8 mouse cellular contexts compared by ENCODE assay signal in the genomic region with DNA sequence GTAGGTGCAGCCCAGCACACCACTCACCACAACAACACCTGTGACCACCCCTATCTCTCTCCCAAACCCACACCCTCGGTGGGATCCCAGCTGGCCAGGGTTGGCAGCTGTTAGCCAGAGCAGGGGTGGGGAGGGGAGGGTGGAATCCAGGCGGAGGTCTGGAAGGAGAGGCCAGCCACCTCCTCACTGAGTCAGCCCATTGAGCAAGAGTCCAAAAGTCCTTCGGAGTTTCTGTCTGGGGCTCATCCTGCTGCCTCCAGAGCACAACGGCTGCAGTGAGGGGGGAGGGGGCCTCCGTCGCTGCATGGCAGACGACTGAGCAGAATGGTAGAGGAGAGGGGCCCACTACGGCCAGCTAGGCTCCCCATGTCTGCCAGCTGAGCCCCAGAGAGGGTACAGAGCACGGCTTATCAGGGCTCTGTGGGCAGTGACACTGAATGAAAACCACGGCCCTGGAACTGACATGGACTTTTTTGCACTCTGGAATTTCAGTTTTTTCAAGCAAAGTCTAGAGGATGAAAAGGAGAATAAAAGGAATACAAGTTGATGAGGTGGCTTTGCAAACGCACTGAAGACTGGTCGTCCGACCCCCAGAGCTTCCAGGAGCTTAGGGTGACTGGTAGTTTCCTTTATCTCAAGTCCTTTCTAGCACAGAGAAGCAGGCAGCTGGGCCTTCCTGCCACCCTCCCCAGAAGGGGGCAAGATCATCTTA. TPM values are rescaled to one million over a fixed set of nuclear protein-coding genes. Genes with fewer than 3 reads are reported as not detected.
DNase-seq lines count a peak whose midpoint lies in the region; ATAC-seq and TF ChIP-seq lines count a peak whose summit lies in the region.

No protein-coding gene starts in this region.

- TF ChIP-seq POLR2A in brain, embryonic 14.5 days (IDR thresholded peaks at IDR 0.05; ENCODE audit: borderline replicate concordance, extremely low read depth, insufficient read depth, insufficient read length, poor library complexity, severe bottlenecking) = no peak

- 17% methylated on average over 13 of the region's 13 CpGs for WGBS in forebrain, embryonic 11.5 days
- 10% methylated on average over 13 of the region's 13 CpGs for WGBS in forebrain, embryonic 14.5 days
- WGBS in liver, postnatal 0 days (ENCODE audit: insufficient replicate concordance) = 20% methylated on average over 13 of the region's 13 CpGs

- peaks cover 9% of the 10 kb centered on the region for H3K36me3 ChIP-seq in forebrain, embryonic 11.5 days (ENCODE audit: control insufficient read depth, insufficient read depth, low read length)
- H3K36me3 ChIP-seq in forebrain, embryonic 14.5 days (ENCODE audit: control insufficient read depth, insufficient read depth, low read length) = peaks cover 33% of the 10 kb centered on the region
- no peaks in the 10 kb centered on the region for H3K36me3 ChIP-seq in liver, postnatal 0 days (replicated peaks; ENCODE audit: insufficient read depth, low read length)

- DNase-seq in forebrain, embryonic 11.5 days (ENCODE audit: low spot score) = peak; percentile 55
- no peak for DNase-seq in forebrain, embryonic 14.5 days (ENCODE audit: low spot score)
- peak; percentile 36 for DNase-seq in brain, embryonic 14.5 days (ENCODE audit: low read depth)
- peak; percentile 81 for DNase-seq in kidney, adult 11 months
- peak; percentile 55 for DNase-seq in liver, postnatal 0 days
- no peak for DNase-seq in layer of hippocampus, adult 9-10 months (ENCODE audit: low spot score)
- no peak for DNase-seq in spleen, postnatal 14 days (ENCODE audit: low spot score in 2 of 2)
- DNase-seq in cerebellum, adult 11-12 months = no peak

- no peak overlapping the region for H3K4me3 ChIP-seq in forebrain, embryonic 11.5 days (ENCODE audit: low read depth, low read length)
- no peak overlapping the region for H3K4me3 ChIP-seq in forebrain, embryonic 14.5 days (ENCODE audit: low read depth, low read length)
- peak overlapping the region; percentile 24; the same call in 1 of the 2 replicates for H3K4me3 ChIP-seq in liver, postnatal 0 days (ENCODE audit: low read depth, low read length)

- peaks cover 33% of the 10 kb centered on the region for H3K4me1 ChIP-seq in forebrain, embryonic 11.5 days (replicated peaks; ENCODE audit: control insufficient read depth, insufficient read depth, low read length)
- H3K4me1 ChIP-seq in forebrain, embryonic 14.5 days (ENCODE audit: control insufficient read depth, insufficient read depth, low read length) = peaks cover 37% of the 10 kb centered on the region
- H3K4me1 ChIP-seq in liver, postnatal 0 days (ENCODE audit: insufficient read depth) = peaks cover 13% of the 10 kb centered on the region

- no peak for TF ChIP-seq CTCF in brain, embryonic 14.5 days (IDR thresholded peaks at IDR 0.05; ENCODE audit: borderline replicate concordance, extremely low read depth, insufficient read depth, insufficient read length)
- no peak for TF ChIP-seq CTCF in liver, postnatal 0 days (IDR thresholded peaks at IDR 0.05; ENCODE audit: low read depth)

- H3K27ac ChIP-seq in forebrain, embryonic 11.5 days (ENCODE audit: low read depth, low read length) = no peak overlapping the region
- no peak overlapping the region for H3K27ac ChIP-seq in forebrain, embryonic 14.5 days (ENCODE audit: low read depth, low read length)
- no peak overlapping the region for H3K27ac ChIP-seq in liver, postnatal 0 days (ENCODE audit: low read depth)

- H3K9me3 ChIP-seq in forebrain, embryonic 11.5 days (ENCODE audit: control insufficient read depth, low read length) = no peaks in the 10 kb centered on the region
- no peaks in the 10 kb centered on the region for H3K9me3 ChIP-seq in forebrain, embryonic 14.5 days (replicated peaks; ENCODE audit: control insufficient read depth, low read length)
- no peaks in the 10 kb centered on the region for H3K9me3 ChIP-seq in liver, postnatal 0 days (ENCODE audit: low read length)

- 0 out of 2 replicates have a peak overlapping the region, but pooled peaks have one; percentile 33 for H3K9ac ChIP-seq in forebrain, embryonic 11.5 days (ENCODE audit: low read length)
- H3K9ac ChIP-seq in forebrain, embryonic 14.5 days (ENCODE audit: low read length) = no peak overlapping the region
- no peak overlapping the region for H3K9ac ChIP-seq in liver, postnatal 0 days (replicated peaks)

- no peaks in the 10 kb centered on the region for H3K27me3 ChIP-seq in forebrain, embryonic 11.5 days (ENCODE audit: control insufficient read depth, insufficient read depth, low read length)
- no peaks in the 10 kb centered on the region for H3K27me3 ChIP-seq in forebrain, embryonic 14.5 days (replicated peaks; ENCODE audit: control insufficient read depth, insufficient read depth, low read length)
- H3K27me3 ChIP-seq in liver, postnatal 0 days (ENCODE audit: insufficient read depth, low read length) = peaks cover 18% of the 10 kb centered on the region

- TF ChIP-seq EP300 in liver, postnatal 0 days (IDR thresholded peaks at IDR 0.05; ENCODE audit: low read depth) = no peak

- ATAC-seq in forebrain, embryonic 11.5 days (replicated peaks; ENCODE audit: low FRiP score) = 0 out of 2 replicates have a peak, but pooled peaks have one; percentile 16
- no peak for ATAC-seq in forebrain, embryonic 14.5 days
- ATAC-seq in liver, postnatal 0 days = peak; percentile 77

- peak overlapping the region; percentile 9; the same call in 1 of the 2 replicates for H3K4me2 ChIP-seq in forebrain, embryonic 11.5 days (ENCODE audit: low read depth, low read length, severe bottlenecking)
- H3K4me2 ChIP-seq in forebrain, embryonic 14.5 days (ENCODE audit: low read length) = no peak overlapping the region
- peak overlapping the region; percentile 62 for H3K4me2 ChIP-seq in liver, postnatal 0 days (ENCODE audit: low read depth, low read length)

RNA-seq across cellular contexts. Expression of a gene that starts 5.6 kb away (rescaled TPM):
- 19.5 and 19.8 TPM in 2 replicates for polyA plus RNA-seq in forebrain, embryonic 11.5 days (2014; fragmentation: Nextera tagmentation; extraction: Ambion mirVana)
- polyA plus RNA-seq in forebrain, embryonic 14.5 days (2014; fragmentation: Nextera tagmentation; extraction: Ambion mirVana) = 5.2 and 5.9 TPM in 2 replicates
- 8.2 and 11.6 TPM in 2 replicates for polyA plus RNA-seq in brain, embryonic 14.5 days (2012; rRNA removed)
- polyA plus RNA-seq in liver, postnatal 0 days (2015; fragmentation: Nextera tagmentation; extraction: Ambion mirVana) = 0.09 TPM in 2 replicates

RNA-seq across cellular contexts. Expression of a gene that starts 15.9 kb away (rescaled TPM):
- 0.41 TPM in 1 of 2 replicates, not detected in the other for polyA plus RNA-seq in forebrain, embryonic 11.5 days (2014; fragmentation: Nextera tagmentation; extraction: Ambion mirVana)
- polyA plus RNA-seq in forebrain, embryonic 14.5 days (2014; fragmentation: Nextera tagmentation; extraction: Ambion mirVana) = not detected in 2 replicates
- polyA plus RNA-seq in brain, embryonic 14.5 days (2012; rRNA removed) = 0.50 and 0.77 TPM in 2 replicates
- not detected in 2 replicates for polyA plus RNA-seq in liver, postnatal 0 days (2015; fragmentation: Nextera tagmentation; extraction: Ambion mirVana)

RNA-seq across cellular contexts. Expression of a gene that starts 32.2 kb away (rescaled TPM):
- not detected in 2 replicates for polyA plus RNA-seq in forebrain, embryonic 11.5 days (2014; fragmentation: Nextera tagmentation; extraction: Ambion mirVana)
- 0.24 TPM in 1 of 2 replicates, not detected in the other for polyA plus RNA-seq in forebrain, embryonic 14.5 days (2014; fragmentation: Nextera tagmentation; extraction: Ambion mirVana)
- 2.7 and 3.6 TPM in 2 replicates for polyA plus RNA-seq in brain, embryonic 14.5 days (2012; rRNA removed)
- polyA plus RNA-seq in liver, postnatal 0 days (2015; fragmentation: Nextera tagmentation; extraction: Ambion mirVana) = not detected in 2 replicates

Comparison
In these comparisons a context has a peak if more than half of its experiments do, and no peak if none do; other contexts are left out.
1. DNase-seq: peak in forebrain, embryonic 11.5 days (single experiment), brain, embryonic 14.5 days (single experiment), kidney, adult 11 months (single experiment) and liver, postnatal 0 days (single experiment); none in forebrain, embryonic 14.5 days (single experiment), layer of hippocampus, adult 9-10 months (single experiment), spleen, postnatal 14 days (0 of 2) and cerebellum, adult 11-12 months (single experiment).